Mouse (Mus musculus): ENCODE results near the gene Trappc3.

DNA sequence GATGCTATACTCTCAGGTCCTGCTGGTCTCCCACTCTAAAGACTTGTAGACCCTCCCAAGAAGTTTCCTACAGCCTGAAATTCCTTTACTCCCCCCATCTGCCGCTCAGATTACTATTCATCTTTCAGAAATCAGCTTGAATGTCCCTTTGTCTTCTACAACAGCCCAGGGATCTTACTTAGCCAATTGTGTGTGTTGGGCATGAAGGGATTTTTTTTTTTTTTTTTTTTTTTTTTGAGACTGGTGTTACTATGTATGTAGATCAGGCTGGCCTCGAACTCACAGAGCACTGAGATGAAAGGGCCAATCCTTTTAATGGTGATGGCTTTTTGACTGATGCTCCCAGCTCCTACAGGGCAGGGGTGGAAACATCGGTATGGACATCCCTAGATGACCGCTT is 33.8 kb downstream of the Trappc3 start:
- no peak for TF ChIP-seq CTCF (IDR thresholded peaks at IDR 0.05; ENCODE audit: low read depth, low read length)
- no peak for TF ChIP-seq POLR2AphosphoS5 (IDR thresholded peaks at IDR 0.05; ENCODE audit: insufficient replicate concordance, low read depth, low read length)
- TF ChIP-seq GATA1 (IDR thresholded peaks at IDR 0.05; ENCODE audit: borderline replicate concordance, low read length), result no peak
- TF ChIP-seq TAL1 (conservative IDR thresholded peaks at IDR 0.05; ENCODE audit: low read depth, low read length), result no peak

Data from G1E (cell line).